Mouse (Mus musculus) natural killer cell, adult 2 months (primary cell): Measurements from ENCODE around the gene Slc45a1.

Source experiments
- DNase-seq, 2 experiments: peaks; one replicate each; pipeline ENCODE4 v3.0.0; 2022; ENCODE audit warnings: low spot score in 2 of 2

The Slc45a1 gene

GRCm38 (mm10) chr4:150659926-150660610 lies 8.1 kb upstream of the Slc45a1 start:
- DNase-seq, result peak; percentile 10 to 33

GRCm38 (mm10) chr4:150656504-150656903 lies 4.5 kb upstream of the Slc45a1 start:
- no peak for DNase-seq

GRCm38 (mm10) chr4:150655989-150656388 lies 4.0 kb upstream of the Slc45a1 start:
- DNase-seq, result peak; percentile 69 to 81

- no peak for DNase-seq
Observed at GRCm38 (mm10) chr4:150653072-150653599, 1.2 kb upstream of the Slc45a1 start.

GRCm38 (mm10) chr4:150649327-150649726 lies 2.6 kb downstream of the Slc45a1 start:
- DNase-seq, result no peak

GRCm38 (mm10) chr4:150644299-150644698 lies 7.7 kb downstream of the Slc45a1 start:
- DNase-seq, result no peak

GRCm38 (mm10) chr4:150636635-150637034 lies 15.3 kb downstream of the Slc45a1 start:
- no peak for DNase-seq

- no peak for DNase-seq
Observed at GRCm38 (mm10) chr4:150635568-150635967, 16.4 kb downstream of the Slc45a1 start.

- no peak for DNase-seq
Observed at GRCm38 (mm10) chr4:150629266-150629665, 22.7 kb downstream of the Slc45a1 start.

GRCm38 (mm10) chr4:150625951-150626732 lies 25.8 kb downstream of the Slc45a1 start:
- DNase-seq, result peak; percentile 48 to 75

- DNase-seq, result peak; percentile 46 to 47
Observed at GRCm38 (mm10) chr4:150625425-150625824, 26.5 kb downstream of the Slc45a1 start.

GRCm38 (mm10) chr4:150624933-150625332 lies 27.0 kb downstream of the Slc45a1 start:
- no peak for DNase-seq

GRCm38 (mm10) chr4:150624214-150624823 lies 27.7 kb downstream of the Slc45a1 start:
- DNase-seq, result no peak

GRCm38 (mm10) chr4:150622641-150623040 lies 29.3 kb downstream of the Slc45a1 start:
- DNase-seq, result no peak

- no peak for DNase-seq
Observed at GRCm38 (mm10) chr4:150619011-150619410, 33.0 kb downstream of the Slc45a1 start.

GRCm38 (mm10) chr4:150616841-150617240 lies 35.1 kb downstream of the Slc45a1 start:
- no peak for DNase-seq

- DNase-seq, result no peak
Observed at GRCm38 (mm10) chr4:150616029-150616420, 35.9 kb downstream of the Slc45a1 start.

- DNase-seq, result no peak
Observed at GRCm38 (mm10) chr4:150615251-150616028, 36.5 kb downstream of the Slc45a1 start.

- DNase-seq, result no peak
Observed at GRCm38 (mm10) chr4:150613715-150614114, 38.3 kb downstream of the Slc45a1 start.

- DNase-seq, result no peak
Observed at GRCm38 (mm10) chr4:150608670-150609069, 43.3 kb downstream of the Slc45a1 start.

- no peak for DNase-seq
Observed at GRCm38 (mm10) chr4:150606449-150607161, 45.4 kb downstream of the Slc45a1 start.
